Mouse (Mus musculus) heart, embryonic 16.5 days (tissue): ENCODE measurements at regions not wholly inside any gene's neighbourhood (a gene's known extent, or its start where the extent isn't known, plus 50 kb on each side); places are given as distances from the start of the nearest gene placed in this dataset.

Source experiments
- ATAC-seq: fragments of 200-750 bp; cut with Nextera tagmentation; replicated peaks from 2 replicates; pipeline ENCODE4 v1.8.0; 2017; ENCODE audit warnings: moderate number of reproducible peaks; ENCODE audit not compliant: insufficient read depth, low FRiP score; ENCODE audit errors: extremely low read depth
- H3K27ac ChIP-seq: fragments of 300-500 bp; sonication (generic); 2 replicates; pipeline ENCODE4 v1.5.1; 2014; ENCODE audit warnings: mild to moderate bottlenecking, low read length, control low read depth, moderate library complexity
- H3K27me3 ChIP-seq: fragments of 300-500 bp; sonication (generic); 2 replicates; pipeline ENCODE4 v1.6.1; 2014; ENCODE audit warnings: low read length, mixed read lengths; ENCODE audit not compliant: control insufficient read depth, insufficient read depth
- H3K36me3 ChIP-seq: fragments of 300-500 bp; sonication (generic); 2 replicates; pipeline ENCODE4 v1.6.1; 2014; ENCODE audit not compliant: control insufficient read depth, insufficient read depth
- H3K4me1 ChIP-seq: fragments of 300-500 bp; sonication (generic); 2 replicates; pipeline ENCODE4 v1.6.1; 2014; ENCODE audit warnings: low read length, mixed read lengths; ENCODE audit not compliant: control insufficient read depth, insufficient read depth
- H3K4me2 ChIP-seq: fragments of 300-500 bp; sonication (generic); 2 replicates; pipeline ENCODE4 v1.6.1; 2014; ENCODE audit warnings: low read depth, mild to moderate bottlenecking, control low read depth, low read length
- H3K4me3 ChIP-seq: fragments of 300-500 bp; sonication (generic); 2 replicates; pipeline ENCODE4 v1.5.1; 2014; ENCODE audit warnings: mild to moderate bottlenecking, control low read depth, low read length
- H3K9ac ChIP-seq: fragments of 300-500 bp; sonication (generic); 2 replicates; pipeline ENCODE4 v1.6.1; 2014; ENCODE audit warnings: low read length, control low read depth
- H3K9me3 ChIP-seq: fragments of 300-500 bp; sonication (generic); replicated peaks from 2 replicates; pipeline ENCODE4 v1.6.1; 2016; ENCODE audit warnings: low read length; ENCODE audit not compliant: control insufficient read depth
- WGBS: fragments of 180-500 bp; shearing (Covaris S2); extraction: QIAGEN DNeasy Blood & Tissue Kit; methylation state at CpG from one replicate; pipeline ENCODE4 v1.1.7; 2014; 5-methylcytosine and 5-hydroxymethylcytosine counted together

DNA sequence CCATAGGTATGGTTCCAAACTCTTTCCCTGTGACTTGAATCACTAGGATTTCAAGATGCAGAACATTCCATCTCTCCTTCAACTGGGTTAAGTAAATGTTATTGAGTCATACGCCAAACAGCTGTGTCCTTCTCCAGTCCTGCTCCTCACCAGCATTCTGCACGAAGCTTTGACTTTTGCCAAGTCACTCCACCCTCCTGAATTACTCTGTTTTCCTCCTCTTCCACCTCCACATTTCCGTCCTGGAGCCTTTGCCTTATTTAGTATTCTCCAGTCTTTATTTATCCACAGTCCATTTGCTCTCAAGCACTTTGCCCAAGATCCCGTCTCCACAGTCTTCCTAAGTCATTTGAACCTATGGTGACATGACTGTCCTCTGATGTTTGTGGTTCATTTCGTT, 193.1 kb upstream of the Arhgap20 start:
- no peak for ATAC-seq
- 70% methylated on average over 5 of the region's 5 CpGs for WGBS
- H3K4me2 ChIP-seq: no peak overlapping the region

DNA sequence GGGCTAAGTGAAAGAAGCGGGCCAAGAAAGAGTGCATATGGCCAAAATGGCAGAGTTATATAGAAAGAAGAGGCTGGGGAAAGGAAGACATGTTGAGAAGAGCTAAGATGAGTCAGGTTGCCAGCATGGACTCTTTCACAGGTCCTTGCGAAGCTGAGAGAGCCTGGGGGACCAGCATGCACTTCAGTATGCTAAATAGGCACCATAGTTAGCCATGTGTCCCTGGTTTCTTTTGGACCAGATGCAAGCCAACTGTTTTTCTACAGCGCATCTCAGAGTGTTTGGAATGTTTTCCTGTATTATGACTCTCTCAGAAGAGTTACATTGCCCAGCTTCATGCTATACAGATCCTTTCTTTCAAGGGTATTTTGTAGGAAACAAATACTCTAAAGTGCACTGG, 183.5 kb upstream of the Arhgap20 start:
- Histone ChIP-seq H3K4me3 (no peak overlapping the region), H3K9me3 (no peaks in the 10 kb centered on the region), H3K27ac (no peak overlapping the region), H3K9ac (no peak overlapping the region), H3K36me3 (no peaks in the 10 kb centered on the region), H3K27me3 (no peaks in the 10 kb centered on the region), H3K4me1 (no peaks in the 10 kb centered on the region), H3K4me2 (no peak overlapping the region)
- no peak for ATAC-seq
- WGBS: 83% methylated on average over 3 of the region's 3 CpGs

More for the DNA sequence above, 193.1 kb upstream of the Arhgap20 start:
- Histone ChIP-seq H3K27me3 (no peaks in the 10 kb centered on the region), H3K4me1 (no peaks in the 10 kb centered on the region), H3K27ac (no peak overlapping the region), H3K9me3 (no peaks in the 10 kb centered on the region), H3K4me3 (no peak overlapping the region), H3K9ac (no peak overlapping the region), H3K36me3 (no peaks in the 10 kb centered on the region)

DNA sequence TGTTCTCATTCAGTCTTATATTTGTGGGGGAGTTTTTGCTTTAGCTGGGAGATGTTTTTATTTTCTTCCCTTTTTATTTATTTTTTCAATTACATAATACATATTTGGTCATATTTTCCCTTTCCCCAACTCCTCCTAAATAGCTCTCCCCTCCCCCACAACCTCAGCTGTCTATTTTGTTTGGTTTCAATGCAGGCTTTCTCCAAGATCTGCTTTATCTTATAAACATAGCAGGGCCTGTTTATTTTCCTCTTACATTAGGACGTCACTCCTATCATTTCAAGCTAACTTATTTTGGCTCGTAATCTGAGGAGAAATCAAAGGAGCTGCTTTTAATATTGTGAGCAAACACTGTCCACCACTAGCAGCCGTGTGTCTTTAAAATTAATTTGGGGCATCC, 171.4 kb upstream of the Arhgap20 start:
- no peaks in the 10 kb centered on the region for H3K36me3 ChIP-seq
- no peaks in the 10 kb centered on the region for H3K4me1 ChIP-seq
- H3K27ac ChIP-seq: no peak overlapping the region
- H3K9ac ChIP-seq: no peak overlapping the region
- ATAC-seq: no peak
- no peaks in the 10 kb centered on the region for H3K9me3 ChIP-seq
- H3K4me3 ChIP-seq: no peak overlapping the region
- no peak overlapping the region for H3K4me2 ChIP-seq
- H3K27me3 ChIP-seq: no peaks in the 10 kb centered on the region
- WGBS: 52% methylated on average over 3 of the region's 3 CpGs

DNA sequence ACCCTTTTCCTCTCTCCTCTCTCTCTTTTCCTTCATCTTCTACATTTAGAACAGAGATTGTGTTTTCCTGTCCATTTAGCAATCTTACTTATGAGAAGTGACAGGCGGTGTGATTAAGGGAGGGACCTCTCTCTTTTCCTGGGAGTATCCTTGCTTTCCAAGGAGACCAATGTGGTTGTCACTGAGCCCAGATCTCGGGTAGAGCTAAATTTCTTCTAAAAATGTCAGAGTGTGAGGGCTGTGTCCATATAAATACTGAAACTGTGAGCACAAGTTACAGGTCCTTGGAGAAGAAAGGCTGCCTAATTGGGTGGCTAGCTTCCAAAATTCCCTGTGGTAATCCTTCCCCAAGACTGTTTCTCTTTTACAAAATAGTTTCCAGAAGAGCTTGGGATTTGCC, 166.4 kb upstream of the Arhgap20 start:
- no peak for ATAC-seq
- Histone ChIP-seq H3K4me2 (no peak overlapping the region), H3K9me3 (no peaks in the 10 kb centered on the region), H3K4me1 (no peaks in the 10 kb centered on the region), H3K27ac (no peak overlapping the region), H3K4me3 (no peak overlapping the region), H3K27me3 (no peaks in the 10 kb centered on the region), H3K9ac (no peak overlapping the region), H3K36me3 (no peaks in the 10 kb centered on the region)
- WGBS: 59% methylated on average over 2 of the region's 2 CpGs

DNA sequence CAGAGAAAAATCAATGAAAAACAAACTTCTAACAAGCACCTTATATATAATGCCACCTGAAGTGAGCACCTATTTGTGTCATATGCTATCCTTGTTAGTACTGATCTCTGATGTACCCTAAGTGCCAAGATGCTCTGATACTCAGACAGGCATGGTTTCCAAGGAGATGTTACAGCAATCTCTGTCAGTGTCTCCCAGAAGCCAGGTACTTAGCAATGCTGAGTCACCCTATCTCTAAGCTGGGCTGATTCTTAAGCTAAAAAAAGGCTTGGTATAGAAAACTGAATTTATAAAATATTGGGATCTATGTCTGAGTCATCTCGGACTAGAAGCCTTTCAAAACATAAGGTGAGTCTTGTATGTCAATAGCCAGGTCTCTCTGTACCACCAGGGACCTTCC, 157.0 kb upstream of the Arhgap20 start:
- Histone ChIP-seq H3K27ac (no peak overlapping the region), H3K9ac (no peak overlapping the region), H3K4me1 (no peaks in the 10 kb centered on the region), H3K4me2 (no peak overlapping the region), H3K36me3 (no peaks in the 10 kb centered on the region), H3K27me3 (no peaks in the 10 kb centered on the region), H3K9me3 (no peaks in the 10 kb centered on the region), H3K4me3 (no peak overlapping the region)
- WGBS: 61% methylated on average over 1 of the region's 1 CpGs
- ATAC-seq: no peak

DNA sequence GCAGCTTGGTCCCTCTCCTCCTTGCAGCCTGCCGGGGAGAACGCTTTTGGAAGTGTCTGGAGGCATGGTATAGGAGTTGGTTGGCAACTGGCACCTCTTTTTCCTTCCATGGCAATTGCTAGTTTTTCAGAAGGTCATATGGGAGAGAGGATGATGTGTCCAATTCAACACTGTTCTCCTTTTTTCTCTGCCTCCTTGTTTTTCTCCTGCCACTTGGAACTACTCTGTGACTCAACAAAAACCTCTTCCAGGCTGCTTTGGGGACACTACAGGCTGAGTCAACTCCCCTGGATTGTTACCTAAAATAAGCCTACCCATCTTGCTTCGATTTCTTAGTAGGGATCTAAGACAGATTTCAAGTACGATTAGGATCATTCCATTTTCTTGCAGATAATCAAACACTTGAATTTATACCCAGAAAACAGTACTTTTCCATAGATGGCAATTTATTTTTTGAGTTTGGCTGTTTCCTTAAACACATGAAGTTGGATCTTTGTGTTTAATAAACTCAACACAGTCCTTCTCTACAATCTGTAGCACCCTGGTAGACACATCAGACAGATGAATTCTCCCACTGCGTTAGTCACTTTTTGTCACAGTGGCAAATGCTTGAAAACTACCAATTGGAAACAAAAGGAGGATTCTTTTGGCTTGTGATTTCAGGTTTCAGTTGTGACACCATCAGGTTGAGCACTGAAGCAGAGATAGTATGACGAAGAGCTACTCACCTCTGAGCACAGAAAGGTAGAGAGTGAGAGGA, 156.3 kb upstream of the Arhgap20 start:
- Histone ChIP-seq H3K27ac (no peak overlapping the region), H3K27me3 (no peaks in the 10 kb centered on the region), H3K4me1 (no peaks in the 10 kb centered on the region), H3K9ac (no peak overlapping the region), H3K36me3 (no peaks in the 10 kb centered on the region), H3K4me3 (no peak overlapping the region), H3K4me2 (no peak overlapping the region), H3K9me3 (no peaks in the 10 kb centered on the region)
- no peak for ATAC-seq
- 76% methylated on average over 6 of the region's 6 CpGs for WGBS

DNA sequence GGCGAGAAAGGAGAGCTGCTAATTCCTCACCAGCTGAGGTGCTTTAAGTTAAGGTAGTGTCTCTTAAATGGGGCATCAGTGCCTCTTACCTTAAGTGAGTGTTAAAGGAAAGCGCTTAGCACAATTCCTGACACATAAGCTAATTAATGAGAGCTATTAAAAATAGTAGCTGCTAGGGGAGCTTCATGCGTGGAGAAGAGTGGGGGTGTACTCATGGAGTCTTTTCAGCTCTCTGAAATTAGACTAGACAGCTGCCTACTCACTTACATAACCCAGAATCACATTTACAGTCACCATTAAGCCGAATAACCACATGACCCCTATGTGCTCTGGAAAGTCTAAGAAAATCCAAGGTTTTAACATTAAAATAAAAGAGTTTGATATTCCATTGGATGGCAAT, 139.0 kb upstream of the Arhgap20 start:
- Histone ChIP-seq H3K4me2 (no peak overlapping the region), H3K9ac (no peak overlapping the region), H3K36me3 (no peaks in the 10 kb centered on the region), H3K4me1 (no peaks in the 10 kb centered on the region), H3K27ac (no peak overlapping the region), H3K4me3 (no peak overlapping the region), H3K27me3 (no peaks in the 10 kb centered on the region), H3K9me3 (no peaks in the 10 kb centered on the region)
- WGBS: 71% methylated on average over 4 of the region's 4 CpGs
- ATAC-seq: no peak

DNA sequence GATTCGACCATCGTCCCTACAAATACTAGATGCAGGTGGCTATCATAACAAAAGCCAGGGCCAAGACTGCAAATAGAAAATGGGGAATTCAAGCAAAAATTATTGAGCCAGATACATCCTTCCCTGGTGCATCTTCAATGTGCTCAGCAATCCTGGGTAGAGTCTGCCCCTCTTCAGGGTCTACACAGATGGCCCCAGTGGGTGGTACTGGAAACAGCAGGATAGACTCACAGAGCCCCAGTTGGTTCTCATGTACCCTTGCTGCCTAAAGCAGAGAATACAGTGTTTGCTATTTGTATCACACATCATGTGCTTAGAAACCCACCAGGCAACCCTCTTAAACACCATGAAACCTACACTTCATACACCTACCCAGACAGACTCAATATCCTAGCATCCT, 129.0 kb upstream of the Arhgap20 start:
- WGBS: 86% methylated on average over 2 of the region's 2 CpGs
- Histone ChIP-seq H3K4me3 (no peak overlapping the region), H3K9ac (no peak overlapping the region), H3K27me3 (no peaks in the 10 kb centered on the region), H3K36me3 (no peaks in the 10 kb centered on the region), H3K27ac (no peak overlapping the region), H3K4me2 (no peak overlapping the region), H3K4me1 (peaks cover 4% of the 10 kb centered on the region; the same call in 1 of the 2 replicates), H3K9me3 (no peaks in the 10 kb centered on the region)
- no peak for ATAC-seq

DNA sequence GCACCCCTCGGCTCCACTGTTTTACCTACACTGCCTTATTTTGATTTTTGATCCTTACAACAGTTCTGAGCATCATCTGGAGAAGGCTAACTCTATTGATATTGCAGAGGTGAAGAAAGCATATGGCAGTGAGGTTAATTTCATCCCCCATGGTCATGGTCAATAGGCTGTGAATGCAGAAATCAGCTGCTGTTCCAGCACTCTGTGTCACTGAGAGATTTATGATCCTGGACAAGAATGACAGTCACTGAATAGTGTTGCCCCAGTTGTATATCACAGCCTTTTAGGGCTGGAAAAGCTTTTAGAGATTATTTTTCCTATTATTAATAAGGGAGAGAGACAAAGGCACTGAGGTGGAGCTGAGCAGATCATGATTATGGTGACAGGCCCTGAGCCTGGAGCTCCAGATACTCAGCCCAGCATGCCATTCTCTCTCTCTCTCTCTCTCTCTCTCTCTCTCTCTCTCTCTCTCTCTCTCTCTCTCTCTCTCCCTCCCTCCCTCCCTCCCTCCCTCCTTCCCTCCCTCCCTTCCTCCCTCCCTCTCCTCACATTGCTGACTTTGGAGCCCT, 128.5 kb upstream of the Arhgap20 start:
- ATAC-seq: no peak
- H3K27ac ChIP-seq: no peak overlapping the region
- H3K9me3 ChIP-seq: no peaks in the 10 kb centered on the region
- no peak overlapping the region for H3K9ac ChIP-seq
- peaks cover 8% of the 10 kb centered on the region for H3K4me1 ChIP-seq
- H3K27me3 ChIP-seq: no peaks in the 10 kb centered on the region
- 92% methylated on average over 1 of the region's 1 CpGs for WGBS
- H3K36me3 ChIP-seq: no peaks in the 10 kb centered on the region
- no peak overlapping the region for H3K4me3 ChIP-seq
- H3K4me2 ChIP-seq: no peak overlapping the region
